11 mouse cellular contexts compared by ENCODE assay signal in genomic region chr19:16113295-16113694, GRCm38 (mm10). TPM values are rescaled to one million over a fixed set of nuclear protein-coding genes. Genes with fewer than 3 reads are reported as not detected.
DNase-seq lines count a peak whose midpoint lies in the region; ATAC-seq and TF ChIP-seq lines count a peak whose summit lies in the region.
"Had no signal": no experiment of that assay in that cellular context is flagged by ENCODE, and none has a peak within 500 bp of the region (broad histone marks: within the 10 kb centered on the region; RNA-seq: fewer than 3 reads in every experiment).

No protein-coding gene starts in this region.

- H3K4me1 ChIP-seq in hindbrain, postnatal 0 days (ENCODE audit: insufficient read depth, low read length): no peaks in the 10 kb centered on the region
- H3K4me1 ChIP-seq in hindbrain, embryonic 12.5 days: no peaks in the 10 kb centered on the region
- H3K4me1 ChIP-seq: liver, embryonic 13.5 days had no signal

- no peaks in the 10 kb centered on the region for H3K36me3 ChIP-seq in hindbrain, postnatal 0 days (ENCODE audit: insufficient read depth, low read length)
- H3K36me3 ChIP-seq in hindbrain, embryonic 12.5 days: no peaks in the 10 kb centered on the region
- H3K36me3 ChIP-seq: liver, embryonic 13.5 days had no signal

- TF ChIP-seq CTCF in hindbrain, postnatal 0 days (IDR thresholded peaks at IDR 0.05; ENCODE audit: low read depth): no peak

- no peaks in the 10 kb centered on the region for H3K27me3 ChIP-seq in hindbrain, postnatal 0 days (ENCODE audit: insufficient read depth, low read length)
- no peaks in the 10 kb centered on the region for H3K27me3 ChIP-seq in hindbrain, embryonic 12.5 days
- H3K27me3 ChIP-seq: liver, embryonic 13.5 days; Patski had no signal

- H3K27ac ChIP-seq in hindbrain, postnatal 0 days: no peak overlapping the region
- H3K27ac ChIP-seq in hindbrain, embryonic 12.5 days: no peak overlapping the region
- H3K27ac ChIP-seq: liver, embryonic 13.5 days had no signal

- peak; percentile 81; the same call in 1 of the 2 replicates for ATAC-seq in hindbrain, postnatal 0 days
- no peak for ATAC-seq in hindbrain, embryonic 12.5 days (ENCODE audit: low FRiP score)
- ATAC-seq in erythroid progenitor cell, adult 5-6 weeks (replicated peaks; ENCODE audit: low FRiP score, poor library complexity, severe bottlenecking): no peak
- ATAC-seq: Patski had no signal

- 41% methylated on average over 1 of the region's 1 CpGs for WGBS in hindbrain, postnatal 0 days
- 81% methylated on average over 1 of the region's 1 CpGs for WGBS in hindbrain, embryonic 12.5 days

- DNase-seq in hindbrain, postnatal 0 days (ENCODE audit: low spot score): peak; percentile 78
- peak; percentile 49 for DNase-seq in 3T3-L1 (ENCODE audit: low read depth, low spot score)
- DNase-seq in brain, adult 2 months (ENCODE audit: low read depth, low spot score): peak; percentile 95
- peak; percentile 34 to 66 for DNase-seq in heart, adult 9 months (ENCODE audit: low spot score in 2 of 2)
- DNase-seq in urinary bladder, postnatal 4 days (ENCODE audit: low spot score in 2 of 2): no peak
- no peak for DNase-seq in urinary bladder, adult 2 months (ENCODE audit: low spot score)
- DNase-seq: liver, embryonic 13.5 days; thymus, postnatal 4 days had no signal

- H3K9me3 ChIP-seq in hindbrain, postnatal 0 days (ENCODE audit: low read length): no peaks in the 10 kb centered on the region
- H3K9me3 ChIP-seq in hindbrain, embryonic 12.5 days (replicated peaks): no peaks in the 10 kb centered on the region
- H3K9me3 ChIP-seq: liver, embryonic 13.5 days had no signal

- H3K4me3 ChIP-seq in hindbrain, postnatal 0 days (ENCODE audit: low read length): no peak overlapping the region
- H3K4me3 ChIP-seq in hindbrain, embryonic 12.5 days: no peak overlapping the region
- H3K4me3 ChIP-seq: liver, embryonic 13.5 days had no signal

- H3K4me2 ChIP-seq in hindbrain, postnatal 0 days (ENCODE audit: low read depth, low read length): no peak overlapping the region
- H3K4me2 ChIP-seq in hindbrain, embryonic 12.5 days (replicated peaks): no peak overlapping the region
- H3K4me2 ChIP-seq: liver, embryonic 13.5 days had no signal

- no peak overlapping the region for H3K9ac ChIP-seq in hindbrain, postnatal 0 days (replicated peaks; ENCODE audit: low read length)
- no peak overlapping the region for H3K9ac ChIP-seq in hindbrain, embryonic 12.5 days
- H3K9ac ChIP-seq: liver, embryonic 13.5 days had no signal

RNA-seq across cellular contexts. Expression of gene Gnaq, which starts 19.3 kb away (rescaled TPM):
- total RNA-seq in hindbrain, postnatal 0 days (2014; rRNA removed): 101 and 103 TPM in 2 replicates
- 75.1 and 85.7 TPM in 2 replicates for polyA plus RNA-seq in hindbrain, postnatal 0 days (2015; fragmentation: Nextera tagmentation; extraction: Ambion mirVana)
- polyA plus RNA-seq in hindbrain, embryonic 12.5 days (2016; fragmentation: Nextera tagmentation; extraction: Ambion mirVana): 49.3 and 54.4 TPM in 2 replicates
- 7.1 and 8.6 TPM in 2 replicates for total RNA-seq in erythroid progenitor cell, adult 5-6 weeks (2015; ENCODE audit: low replicate concordance)
- total RNA-seq in erythroid progenitor cell, adult 5-6 weeks (2017; ENCODE audit: low replicate concordance): 2.0 and 7.8 TPM in 2 replicates
- 30.2 and 43.8 TPM in 2 replicates for polyA plus RNA-seq in urinary bladder, adult 2 months (2012; rRNA removed)

Comparison
In these comparisons a context has a peak if more than half of its experiments do, and no peak if none do; other contexts are left out.
1. DNase-seq: peak in hindbrain, postnatal 0 days (single experiment), 3T3-L1 (single experiment), brain, adult 2 months (single experiment) and heart, adult 9 months (2 of 2); none in urinary bladder, postnatal 4 days (0 of 2) and urinary bladder, adult 2 months (single experiment).